Mouse (Mus musculus): ENCODE data around the gene Gdf15. TPM values are rescaled to one million over a fixed set of nuclear protein-coding genes. Genes with fewer than 3 reads are reported as not detected.
A peak's percentile ranks its signal among the peaks of the same experiment; 100 is the strongest.

The Gdf15 gene
- polyA plus RNA-seq, 1 experiment, result 11.2 TPM

GRCm38 (mm10) chr8:70584606-70585257, 47.5 kb downstream of the Gdf15 start:
- Histone ChIP-seq H3K27me3 (replicated peaks; ENCODE audit: control insufficient read depth, insufficient read depth, low read length) (no peaks in the 10 kb centered on the region), H3K4me1 (ENCODE audit: control insufficient read depth, insufficient read depth, low read length) (no peaks in the 10 kb centered on the region), H3K4me3 (ENCODE audit: insufficient read depth, low read depth, low read length) (no peak overlapping the region), H3K36me3 (ENCODE audit: control insufficient read depth, insufficient read depth, low read length) (peaks cover 1% of the 10 kb centered on the region), H3K27ac (ENCODE audit: insufficient read depth, low read depth, low read length) (no peak overlapping the region)
- TF ChIP-seq CTCF (conservative IDR thresholded peaks at IDR 0.05; ENCODE audit: insufficient read depth, insufficient read length, low read depth, low read length) (no peak), POLR2A (IDR thresholded peaks at IDR 0.05; ENCODE audit: low read depth, low read length) (no peak)
- no peak for DNase-seq
- 93% methylated on average over 9 of the region's 9 CpGs for WGBS

GRCm38 (mm10) chr8:70583476-70584387, 48.5 kb downstream of the Gdf15 start:
- peak; percentile 58 for DNase-seq
- no peaks in the 10 kb centered on the region for H3K27me3 ChIP-seq (replicated peaks; ENCODE audit: control insufficient read depth, insufficient read depth, low read length)
- TF ChIP-seq CTCF (conservative IDR thresholded peaks at IDR 0.05; ENCODE audit: insufficient read depth, insufficient read length, low read depth, low read length) (no peak), POLR2A (IDR thresholded peaks at IDR 0.05; ENCODE audit: low read depth, low read length) (no peak)
- no peak overlapping the region for H3K4me3 ChIP-seq (ENCODE audit: insufficient read depth, low read depth, low read length)
- H3K27ac ChIP-seq (ENCODE audit: insufficient read depth, low read depth, low read length), result no peak overlapping the region
- H3K36me3 ChIP-seq (ENCODE audit: control insufficient read depth, insufficient read depth, low read length), result peaks cover 1% of the 10 kb centered on the region
- H3K4me1 ChIP-seq (ENCODE audit: control insufficient read depth, insufficient read depth, low read length), result no peaks in the 10 kb centered on the region
- WGBS, result 78% methylated on average over 18 of the region's 18 CpGs

Other genes starting within 250 kb of the Gdf15 start
- 16.8 and 18.1 TPM in 2 replicates for gene Crtc1, start 192.9 kb downstream of the Gdf15 start, polyA plus RNA-seq (2012; rRNA removed)
- gene Klhl26, start 155.5 kb downstream of the Gdf15 start, polyA plus RNA-seq (2012; rRNA removed), result 20.2 and 29.7 TPM in 2 replicates
- 0.20 and 0.44 TPM in 2 replicates for gene Tmem59l, start 145.1 kb downstream of the Gdf15 start, polyA plus RNA-seq (2012; rRNA removed)
- 2.6 TPM in 2 replicates for gene Crlf1, start 139.3 kb downstream of the Gdf15 start, polyA plus RNA-seq (2012; rRNA removed)
- 161 and 177 TPM in 2 replicates for gene Rex1bd, start 125.7 kb downstream of the Gdf15 start, polyA plus RNA-seq (2012; rRNA removed)
- 620 and 835 TPM in 2 replicates for gene Uba52, start 121.7 kb downstream of the Gdf15 start, polyA plus RNA-seq (2012; rRNA removed)
- 320 and 410 TPM in 2 replicates for gene Fkbp8, start 104.7 kb downstream of the Gdf15 start, polyA plus RNA-seq (2012; rRNA removed)
- 151 TPM in 2 replicates for gene Kxd1, start 104.5 kb downstream of the Gdf15 start, polyA plus RNA-seq (2012; rRNA removed)
- 16.4 and 18.1 TPM in 2 replicates for gene Ell, start 93.0 kb downstream of the Gdf15 start, polyA plus RNA-seq (2012; rRNA removed)
- gene Isyna1, start 38.1 kb downstream of the Gdf15 start, polyA plus RNA-seq (2012; rRNA removed), result 127 and 159 TPM in 2 replicates
- 84.9 and 123 TPM in 2 replicates for gene Ssbp4, start 23.6 kb downstream of the Gdf15 start, polyA plus RNA-seq (2012; rRNA removed)
- 3.2 and 3.5 TPM in 2 replicates for gene Lrrc25, start 16.3 kb downstream of the Gdf15 start, polyA plus RNA-seq (2012; rRNA removed)
- gene Pgpep1, start 27.9 kb upstream of the Gdf15 start, polyA plus RNA-seq (2012; rRNA removed), result 296 TPM in 2 replicates
- gene Lsm4, start 40.8 kb upstream of the Gdf15 start, polyA plus RNA-seq (2012; rRNA removed), result 106 and 120 TPM in 2 replicates
- gene Jund, start 66.5 kb upstream of the Gdf15 start, polyA plus RNA-seq (2012; rRNA removed), result 158 and 201 TPM in 2 replicates
- 0.03 and 0.12 TPM in 2 replicates for gene Iqcn, start 71.0 kb upstream of the Gdf15 start, polyA plus RNA-seq (2012; rRNA removed)
- 0.61 and 0.99 TPM in 2 replicates for gene Gm3336, start 86.1 kb upstream of the Gdf15 start, polyA plus RNA-seq (2012; rRNA removed)
- 81.6 and 113 TPM in 2 replicates for gene Pde4c, start 91.3 kb upstream of the Gdf15 start, polyA plus RNA-seq (2012; rRNA removed)
- gene Rab3a, start 122.2 kb upstream of the Gdf15 start, polyA plus RNA-seq (2012; rRNA removed), result 29.7 and 31.1 TPM in 2 replicates
- 73.4 and 96.3 TPM in 2 replicates for gene Mpv17l2, start 128.5 kb upstream of the Gdf15 start, polyA plus RNA-seq (2012; rRNA removed)
- gene Pik3r2, start 144.3 kb upstream of the Gdf15 start, polyA plus RNA-seq (2012; rRNA removed), result 60.5 and 94.7 TPM in 2 replicates
- 25.3 and 27.4 TPM in 2 replicates for gene Mast3, start 172.6 kb upstream of the Gdf15 start, polyA plus RNA-seq (2012; rRNA removed)
- gene Il12rb1, start 176.0 kb upstream of the Gdf15 start, polyA plus RNA-seq (2012; rRNA removed), result 0.42 and 0.48 TPM in 2 replicates
- gene Arrdc2, start 207.3 kb upstream of the Gdf15 start, polyA plus RNA-seq (2012; rRNA removed), result 19.8 and 26.2 TPM in 2 replicates
- 9.4 and 11.0 TPM in 2 replicates for gene Kcnn1, start 230.8 kb upstream of the Gdf15 start, polyA plus RNA-seq (2012; rRNA removed)
- 48.9 and 49.2 TPM in 2 replicates for gene Ccdc124, start 241.5 kb upstream of the Gdf15 start, polyA plus RNA-seq (2012; rRNA removed)